Mouse (Mus musculus): ENCODE data around the gene Ube2g2.

GRCm38 (mm10) chr10:77606855-77607254 is 15.2 kb upstream of the Ube2g2 start:
- TF ChIP-seq CTCF (IDR thresholded peaks at IDR 0.05; ENCODE audit: low read depth) (no peak; the same call in 1 of the 2 replicates), EP300 (IDR thresholded peaks at IDR 0.05; ENCODE audit: low read depth) (no peak)
